Mouse (Mus musculus): ENCODE data around the gene Castor2.

- no peak for TF ChIP-seq CTCF (IDR thresholded peaks at IDR 0.05; ENCODE audit: borderline replicate concordance, control insufficient read depth, extremely low read depth, insufficient read depth, low read length, poor library complexity)
- TF ChIP-seq POLR2A (IDR thresholded peaks at IDR 0.05; ENCODE audit: control insufficient read depth, extremely low read depth, insufficient read depth, low read length, poor library complexity), result no peak
Measured at GRCm38 (mm10) chr5:134118798-134119407, 19.4 kb downstream of the Castor2 start.
